Mouse (Mus musculus): ENCODE results near the gene Gm49339. TPM values are rescaled to one million over a fixed set of nuclear protein-coding genes. Genes with fewer than 3 reads are reported as not detected.
"Not testable (repeated sequence)": the region's sequence is repeated elsewhere in the genome, so short reads cannot be mapped to it uniquely, and the experiment has no call there.

Gm49339 gene
- total RNA-seq (2021): not detected
- long read RNA-seq, experiment 1: 0 reads
- long read RNA-seq, experiment 2: 0 reads

GRCm38 (mm10) chr10:51480397-51480796 lies at the start of gene Gm49339, which contains the start of gene Lilr4b:
TSS of gene Gm49339 (plus strand) at chr10:51480612.
TSS of gene Lilr4b (plus strand) at chr10:51480632.
- not testable (repeated sequence) for H3K4me3 ChIP-seq; H3K27ac ChIP-seq; DNase-seq (ENCODE audit: low spot score in 2 of 2)

- DNase-seq (ENCODE audit: low spot score in 2 of 2): no peak
- Histone ChIP-seq H3K27ac (no peak overlapping the region), H3K4me3 (no peak overlapping the region)
- TF ChIP-seq CTCF (conservative IDR thresholded peaks at IDR 0.05): no peak
Observed at GRCm38 (mm10) chr10:51432940-51433339, 47.5 kb upstream of the Gm49339 start.

GRCm38 (mm10) chr10:51435684-51436083 lies 44.7 kb upstream of the Gm49339 start:
- Histone ChIP-seq H3K4me3 (no peak overlapping the region), H3K27ac (no peak overlapping the region)
- TF ChIP-seq CTCF (conservative IDR thresholded peaks at IDR 0.05): no peak
- no peak for DNase-seq (ENCODE audit: low spot score in 2 of 2)

GRCm38 (mm10) chr10:51451610-51452009 lies 28.8 kb upstream of the Gm49339 start:
- Histone ChIP-seq H3K27ac (no peak overlapping the region), H3K4me3 (no peak overlapping the region)
- no peak for DNase-seq (ENCODE audit: low spot score in 2 of 2)
- no peak for TF ChIP-seq CTCF (conservative IDR thresholded peaks at IDR 0.05)

- no peak for TF ChIP-seq CTCF (conservative IDR thresholded peaks at IDR 0.05)
- DNase-seq (ENCODE audit: low spot score in 2 of 2): peak in 1 of 2 experiments; percentile 1
- H3K4me3 ChIP-seq: no peak overlapping the region
- 0 out of 2 replicates have a peak overlapping the region, but pooled peaks have one; percentile 23 for H3K27ac ChIP-seq
Observed at GRCm38 (mm10) chr10:51453616-51454298, 26.7 kb upstream of the Gm49339 start.

- Histone ChIP-seq H3K27ac (0 out of 2 replicates have a peak overlapping the region, but pooled peaks have one; percentile 14), H3K4me3 (no peak overlapping the region)
- no peak for DNase-seq (ENCODE audit: low spot score in 2 of 2)
- no peak for TF ChIP-seq CTCF (conservative IDR thresholded peaks at IDR 0.05)
Observed at GRCm38 (mm10) chr10:51454365-51454764, 26.0 kb upstream of the Gm49339 start.

GRCm38 (mm10) chr10:51455762-51456161 lies 24.6 kb upstream of the Gm49339 start:
- H3K4me3 ChIP-seq: no peak overlapping the region
- no peak for TF ChIP-seq CTCF (conservative IDR thresholded peaks at IDR 0.05)
- no peak overlapping the region for H3K27ac ChIP-seq
- DNase-seq (ENCODE audit: low spot score in 2 of 2): no peak

GRCm38 (mm10) chr10:51456369-51456768 lies 24.0 kb upstream of the Gm49339 start:
- no peak for TF ChIP-seq CTCF (conservative IDR thresholded peaks at IDR 0.05)
- Histone ChIP-seq H3K27ac (no peak overlapping the region), H3K4me3 (no peak overlapping the region)
- DNase-seq (ENCODE audit: low spot score in 2 of 2): no peak

- not testable (repeated sequence) for H3K4me3 ChIP-seq; H3K27ac ChIP-seq; DNase-seq (ENCODE audit: low spot score in 2 of 2)
Observed at GRCm38 (mm10) chr10:51463800-51464199, 16.6 kb upstream of the Gm49339 start.

- not testable (repeated sequence) for H3K27ac ChIP-seq; H3K4me3 ChIP-seq; DNase-seq (ENCODE audit: low spot score in 2 of 2)
Observed at GRCm38 (mm10) chr10:51490691-51491090, 10.3 kb downstream of the Gm49339 start, which contains the start of gene Lilrb4a. TSS of gene Lilrb4a (plus strand) at chr10:51490956.

- DNase-seq (ENCODE audit: low spot score in 2 of 2): no peak
- Histone ChIP-seq H3K4me3 (no peak overlapping the region), H3K27ac (no peak overlapping the region)
- no peak for TF ChIP-seq CTCF (conservative IDR thresholded peaks at IDR 0.05)
Observed at GRCm38 (mm10) chr10:51520021-51520420, 39.6 kb downstream of the Gm49339 start.

- no peak for DNase-seq (ENCODE audit: low spot score in 2 of 2)
- TF ChIP-seq CTCF (conservative IDR thresholded peaks at IDR 0.05): no peak
- H3K4me3 ChIP-seq: no peak overlapping the region
- H3K27ac ChIP-seq: no peak overlapping the region
Observed at GRCm38 (mm10) chr10:51521453-51521852, 41.0 kb downstream of the Gm49339 start.

- no peak overlapping the region for H3K27ac ChIP-seq
- TF ChIP-seq CTCF (conservative IDR thresholded peaks at IDR 0.05): no peak
- no peak overlapping the region for H3K4me3 ChIP-seq
- DNase-seq (ENCODE audit: low spot score in 2 of 2): no peak
Observed at GRCm38 (mm10) chr10:51526090-51526489, 45.7 kb downstream of the Gm49339 start.

- no peak for DNase-seq (ENCODE audit: low spot score in 2 of 2)
- no peak for TF ChIP-seq CTCF (conservative IDR thresholded peaks at IDR 0.05)
- Histone ChIP-seq H3K4me3 (no peak overlapping the region), H3K27ac (no peak overlapping the region)
Observed at GRCm38 (mm10) chr10:51526633-51527032, 46.2 kb downstream of the Gm49339 start.

All from layer of hippocampus, adult 2 months (tissue).